Mouse (Mus musculus): ENCODE data around the gene Twsg1. TPM values are rescaled to one million over a fixed set of nuclear protein-coding genes. Genes with fewer than 3 reads are reported as not detected.

Gene Twsg1
- total and polyA plus RNA-seq, 2 experiments from 2014 or later, result 42.2 to 45.3 TPM

- Histone ChIP-seq H3K9me3 (ENCODE audit: low read length) (no peaks in the 10 kb centered on the region), H3K4me3 (ENCODE audit: low read depth, low read length) (no peak overlapping the region), H3K36me3 (ENCODE audit: insufficient read depth, low read length) (no peaks in the 10 kb centered on the region), H3K27me3 (ENCODE audit: insufficient read depth, low read length) (no peaks in the 10 kb centered on the region), H3K9ac (replicated peaks; ENCODE audit: low read length, poor library complexity, severe bottlenecking) (no peak overlapping the region), H3K4me2 (ENCODE audit: low read depth, low read length, poor library complexity, severe bottlenecking) (0 out of 2 replicates have a peak overlapping the region, but pooled peaks have one; percentile 4), H3K27ac (ENCODE audit: low read depth, low read length) (peak overlapping the region; percentile 62), H3K4me1 (ENCODE audit: insufficient read depth, low read length) (no peaks in the 10 kb centered on the region)
- WGBS, result 15% methylated on average over 8 of the region's 8 CpGs
- TF ChIP-seq CTCF (IDR thresholded peaks at IDR 0.05), result no peak
- DNase-seq (ENCODE audit: low spot score), result peak; percentile 82
- ATAC-seq (ENCODE audit: low FRiP score), result peak; percentile 80
These were observed 34.8 kb downstream of the Twsg1 start for GRCm38 (mm10) chr17:65916135-65916668.

- Histone ChIP-seq H3K27me3 (ENCODE audit: insufficient read depth, low read length) (no peaks in the 10 kb centered on the region), H3K36me3 (ENCODE audit: insufficient read depth, low read length) (no peaks in the 10 kb centered on the region), H3K9ac (replicated peaks; ENCODE audit: low read length, poor library complexity, severe bottlenecking) (no peak overlapping the region), H3K4me2 (ENCODE audit: low read depth, low read length, poor library complexity, severe bottlenecking) (no peak overlapping the region), H3K9me3 (ENCODE audit: low read length) (no peaks in the 10 kb centered on the region), H3K27ac (ENCODE audit: low read depth, low read length) (no peak overlapping the region), H3K4me1 (ENCODE audit: insufficient read depth, low read length) (no peaks in the 10 kb centered on the region), H3K4me3 (ENCODE audit: low read depth, low read length) (no peak overlapping the region)
- DNase-seq (ENCODE audit: low spot score), result no peak
- WGBS, result 58% methylated on average over 6 of the region's 6 CpGs
- no peak for TF ChIP-seq CTCF (IDR thresholded peaks at IDR 0.05)
- ATAC-seq (ENCODE audit: low FRiP score), result no peak
These were observed 36.9 kb downstream of the Twsg1 start for GRCm38 (mm10) chr17:65914083-65914482.

GRCm38 (mm10) chr17:65912202-65912601 lies 38.8 kb downstream of the Twsg1 start:
- no peak overlapping the region for H3K4me2 ChIP-seq (ENCODE audit: low read depth, low read length, poor library complexity, severe bottlenecking)
- 95% methylated on average over 2 of the region's 2 CpGs for WGBS
- no peaks in the 10 kb centered on the region for H3K36me3 ChIP-seq (ENCODE audit: insufficient read depth, low read length)
- no peaks in the 10 kb centered on the region for H3K9me3 ChIP-seq (ENCODE audit: low read length)
- no peak overlapping the region for H3K27ac ChIP-seq (ENCODE audit: low read depth, low read length)
- no peak for TF ChIP-seq CTCF (IDR thresholded peaks at IDR 0.05)
- DNase-seq (ENCODE audit: low spot score), result no peak
- H3K4me3 ChIP-seq (ENCODE audit: low read depth, low read length), result no peak overlapping the region
- H3K27me3 ChIP-seq (ENCODE audit: insufficient read depth, low read length), result no peaks in the 10 kb centered on the region
- H3K4me1 ChIP-seq (ENCODE audit: insufficient read depth, low read length), result no peaks in the 10 kb centered on the region
- ATAC-seq (ENCODE audit: low FRiP score), result no peak
- H3K9ac ChIP-seq (replicated peaks; ENCODE audit: low read length, poor library complexity, severe bottlenecking), result no peak overlapping the region

- no peaks in the 10 kb centered on the region for H3K27me3 ChIP-seq (ENCODE audit: insufficient read depth, low read length)
- H3K36me3 ChIP-seq (ENCODE audit: insufficient read depth, low read length), result no peaks in the 10 kb centered on the region
- no peaks in the 10 kb centered on the region for H3K4me1 ChIP-seq (ENCODE audit: insufficient read depth, low read length)
- no peak overlapping the region for H3K9ac ChIP-seq (replicated peaks; ENCODE audit: low read length, poor library complexity, severe bottlenecking)
- H3K4me2 ChIP-seq (ENCODE audit: low read depth, low read length, poor library complexity, severe bottlenecking), result no peak overlapping the region
- TF ChIP-seq CTCF (IDR thresholded peaks at IDR 0.05), result no peak
- H3K4me3 ChIP-seq (ENCODE audit: low read depth, low read length), result no peak overlapping the region
- H3K27ac ChIP-seq (ENCODE audit: low read depth, low read length), result no peak overlapping the region
- 80% methylated on average over 15 of the region's 15 CpGs for WGBS
- ATAC-seq (ENCODE audit: low FRiP score), result no peak
- DNase-seq (ENCODE audit: low spot score), result no peak
- H3K9me3 ChIP-seq (ENCODE audit: low read length), result no peaks in the 10 kb centered on the region
These were observed 39.5 kb downstream of the Twsg1 start for GRCm38 (mm10) chr17:65911285-65912069.

DNA sequence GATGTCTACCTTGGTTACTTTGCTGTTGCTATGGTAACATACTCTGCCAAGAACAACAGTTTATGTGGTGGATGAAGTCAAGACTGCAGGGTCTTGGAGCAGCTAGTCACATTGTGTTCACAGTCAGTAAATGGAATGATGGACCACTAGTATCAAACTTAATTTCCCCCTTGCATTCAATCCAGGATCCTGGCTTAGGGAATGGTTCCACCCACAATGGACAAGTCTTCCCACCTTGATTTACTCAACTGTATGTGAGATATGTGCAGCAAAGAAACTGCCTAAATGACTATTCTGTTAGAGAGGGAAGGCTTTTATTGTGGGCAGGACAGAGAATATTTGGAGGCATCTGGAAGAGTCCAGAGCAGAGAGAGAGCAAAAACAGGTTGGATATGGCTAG lies 42.8 kb downstream of the Twsg1 start:
- no peak overlapping the region for H3K4me3 ChIP-seq (ENCODE audit: low read depth, low read length)
- ATAC-seq (ENCODE audit: low FRiP score) (no peak), DNase-seq (ENCODE audit: low spot score) (no peak)
- no peak overlapping the region for H3K4me2 ChIP-seq (ENCODE audit: low read depth, low read length, poor library complexity, severe bottlenecking)
- H3K9me3 ChIP-seq (ENCODE audit: low read length), result no peaks in the 10 kb centered on the region
- H3K9ac ChIP-seq (replicated peaks; ENCODE audit: low read length, poor library complexity, severe bottlenecking), result no peak overlapping the region
- no peak overlapping the region for H3K27ac ChIP-seq (ENCODE audit: low read depth, low read length)
- H3K27me3 ChIP-seq (ENCODE audit: insufficient read depth, low read length), result no peaks in the 10 kb centered on the region
- TF ChIP-seq CTCF (IDR thresholded peaks at IDR 0.05), result no peak
- H3K36me3 ChIP-seq (ENCODE audit: insufficient read depth, low read length), result no peaks in the 10 kb centered on the region
- no peaks in the 10 kb centered on the region; the same call in 1 of the 2 replicates for H3K4me1 ChIP-seq (ENCODE audit: insufficient read depth, low read length)

- 66% methylated on average over 11 of the region's 11 CpGs for WGBS
- no peak for ATAC-seq (ENCODE audit: low FRiP score)
These were observed 44.1 kb downstream of the Twsg1 start for GRCm38 (mm10) chr17:65906895-65907401.

More at GRCm38 (mm10) chr17:65906895-65907401, 44.1 kb downstream of the Twsg1 start:
- no peak overlapping the region for H3K4me3 ChIP-seq (ENCODE audit: low read depth, low read length)
- H3K36me3 ChIP-seq (ENCODE audit: insufficient read depth, low read length), result no peaks in the 10 kb centered on the region
- H3K9me3 ChIP-seq (ENCODE audit: low read length), result no peaks in the 10 kb centered on the region
- no peaks in the 10 kb centered on the region for H3K27me3 ChIP-seq (ENCODE audit: insufficient read depth, low read length)
- TF ChIP-seq CTCF (IDR thresholded peaks at IDR 0.05), result no peak
- H3K4me1 ChIP-seq (ENCODE audit: insufficient read depth, low read length), result no peaks in the 10 kb centered on the region; the same call in 1 of the 2 replicates
- no peak for DNase-seq (ENCODE audit: low spot score)
- no peak overlapping the region for H3K9ac ChIP-seq (replicated peaks; ENCODE audit: low read length, poor library complexity, severe bottlenecking)
- H3K27ac ChIP-seq (ENCODE audit: low read depth, low read length), result no peak overlapping the region
- H3K4me2 ChIP-seq (ENCODE audit: low read depth, low read length, poor library complexity, severe bottlenecking), result no peak overlapping the region
